Mouse (Mus musculus) stomach, embryonic 16.5 days (tissue): ENCODE results near the gene Mtr. TPM values are rescaled to one million over a fixed set of nuclear protein-coding genes. Genes with fewer than 3 reads are reported as not detected.
"Not testable (repeated sequence)": the region's sequence is repeated elsewhere in the genome, so short reads cannot be mapped to it uniquely, and the experiment has no call there.

ENCODE experiments used
- ATAC-seq: fragments of 200-750 bp; cut with Nextera tagmentation; 2 replicates; pipeline ENCODE4 v1.8.0; 2017; ENCODE audit warnings: moderate number of reproducible peaks, moderate TSS enrichment; ENCODE audit not compliant: insufficient read depth, low FRiP score
- H3K27ac ChIP-seq: fragments of 300-500 bp; sonication (generic); 2 replicates; pipeline ENCODE4 v1.5.1; 2014; ENCODE audit warnings: low read length
- H3K27me3 ChIP-seq: fragments of 300-500 bp; sonication (generic); 2 replicates; pipeline ENCODE4 v1.6.1; 2014; ENCODE audit warnings: low read length, control low read depth, mixed read lengths; ENCODE audit not compliant: control insufficient read depth, insufficient read depth
- H3K36me3 ChIP-seq: fragments of 300-500 bp; sonication (generic); 2 replicates; pipeline ENCODE4 v1.6.1; 2014; ENCODE audit warnings: low read length; ENCODE audit not compliant: control insufficient read depth, insufficient read depth
- H3K4me1 ChIP-seq: fragments of 300-500 bp; sonication (generic); 2 replicates; pipeline ENCODE4 v1.6.1; 2014; ENCODE audit warnings: low read length, control low read depth, mixed read lengths; ENCODE audit not compliant: control insufficient read depth, insufficient read depth
- H3K4me2 ChIP-seq: fragments of 300-500 bp; sonication (generic); 2 replicates; pipeline ENCODE4 v1.6.1; 2014; ENCODE audit warnings: low read depth, low read length, mixed read lengths
- H3K4me3 ChIP-seq: fragments of 300-500 bp; sonication (generic); replicated peaks from 2 replicates; pipeline ENCODE4 v1.5.1; 2014; ENCODE audit warnings: mild to moderate bottlenecking, low read length
- H3K9ac ChIP-seq: fragments of 300-500 bp; sonication (generic); 2 replicates; pipeline ENCODE4 v1.6.1; 2014; ENCODE audit warnings: low read length
- H3K9me3 ChIP-seq: fragments of 300-500 bp; sonication (generic); replicated peaks from 2 replicates; pipeline ENCODE4 v1.6.1; 2016; ENCODE audit warnings: low read length, control low read depth; ENCODE audit not compliant: control insufficient read depth
- WGBS: fragments of 180-500 bp; shearing (Covaris S2); extraction: QIAGEN DNeasy Blood & Tissue Kit; methylation state at CpG from one replicate; pipeline ENCODE4 v1.1.7; 2014; 5-methylcytosine and 5-hydroxymethylcytosine counted together
- polyA plus RNA-seq: library from polyadenylated mRNA; unstranded; fragments of >200 nt; fragmentation: Nextera tagmentation; extraction: Ambion mirVana; gene quantifications from 2 replicates; pipeline ENCODE4 v1.2.1, GENCODE M21; 2015

The Mtr gene
- polyA plus RNA-seq, 1 experiment from 2014 or later, result 10.7 TPM

DNA sequence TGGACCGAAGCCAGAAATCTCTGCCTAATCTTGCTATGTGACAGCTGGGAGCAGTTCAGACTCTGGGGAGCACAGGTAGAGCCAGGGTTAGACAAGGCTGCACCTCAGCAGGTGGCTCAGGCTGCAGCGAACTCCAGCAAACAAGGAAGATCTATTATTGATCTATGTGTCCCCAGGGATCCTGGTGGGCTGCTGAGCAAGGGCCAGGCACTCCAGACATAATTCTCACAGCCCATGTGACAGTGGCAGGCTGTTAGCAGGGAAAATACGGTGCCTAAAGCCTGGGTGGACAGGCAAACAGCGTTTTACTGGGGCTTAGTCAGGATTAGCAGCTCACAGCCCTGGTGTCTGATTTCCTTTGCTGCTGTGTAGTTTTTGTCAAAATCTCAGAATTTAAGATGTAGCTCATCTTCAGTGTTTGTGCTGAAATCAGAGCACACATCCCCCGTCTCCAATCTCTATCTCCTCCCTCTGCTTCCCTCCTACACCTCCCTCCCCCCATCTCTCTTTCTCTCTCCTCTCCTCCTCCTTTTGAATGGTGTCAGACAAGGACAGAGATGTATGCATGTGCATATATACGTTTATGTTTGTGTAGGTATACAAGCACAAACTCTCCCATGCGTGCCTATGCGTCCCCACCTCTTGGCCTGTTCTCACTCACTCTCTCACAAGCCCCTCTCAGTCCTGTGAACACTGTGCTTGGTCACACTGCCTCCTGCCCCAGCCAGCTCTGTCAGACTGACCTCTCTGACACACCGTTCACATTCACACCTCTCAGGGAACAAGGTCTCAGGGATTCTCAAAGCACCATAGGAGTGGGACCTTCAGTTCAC lies 98.4 kb downstream of the Mtr start:
- Histone ChIP-seq H3K4me1 (no peaks in the 10 kb centered on the region), H3K27ac (no peak overlapping the region), H3K27me3 (no peaks in the 10 kb centered on the region), H3K9ac (no peak overlapping the region), H3K4me3 (no peak overlapping the region), H3K9me3 (no peaks in the 10 kb centered on the region), H3K36me3 (no peaks in the 10 kb centered on the region), H3K4me2 (no peak overlapping the region)
- peak; percentile 36 for ATAC-seq
- WGBS, result 37% methylated on average over 9 of the region's 9 CpGs

- H3K27ac ChIP-seq, result no peak overlapping the region
- no peak overlapping the region for H3K9ac ChIP-seq
- H3K4me2 ChIP-seq, result no peak overlapping the region
- H3K4me1 ChIP-seq, result no peaks in the 10 kb centered on the region
- WGBS, result 77% methylated on average over 11 of the region's 11 CpGs
- no peak overlapping the region for H3K4me3 ChIP-seq
- no peak for ATAC-seq
- H3K36me3 ChIP-seq, result no peaks in the 10 kb centered on the region
- no peaks in the 10 kb centered on the region for H3K9me3 ChIP-seq
- no peaks in the 10 kb centered on the region for H3K27me3 ChIP-seq
Observed at GRCm38 (mm10) chr13:12153922-12154321, 104.0 kb downstream of the Mtr start.

DNA sequence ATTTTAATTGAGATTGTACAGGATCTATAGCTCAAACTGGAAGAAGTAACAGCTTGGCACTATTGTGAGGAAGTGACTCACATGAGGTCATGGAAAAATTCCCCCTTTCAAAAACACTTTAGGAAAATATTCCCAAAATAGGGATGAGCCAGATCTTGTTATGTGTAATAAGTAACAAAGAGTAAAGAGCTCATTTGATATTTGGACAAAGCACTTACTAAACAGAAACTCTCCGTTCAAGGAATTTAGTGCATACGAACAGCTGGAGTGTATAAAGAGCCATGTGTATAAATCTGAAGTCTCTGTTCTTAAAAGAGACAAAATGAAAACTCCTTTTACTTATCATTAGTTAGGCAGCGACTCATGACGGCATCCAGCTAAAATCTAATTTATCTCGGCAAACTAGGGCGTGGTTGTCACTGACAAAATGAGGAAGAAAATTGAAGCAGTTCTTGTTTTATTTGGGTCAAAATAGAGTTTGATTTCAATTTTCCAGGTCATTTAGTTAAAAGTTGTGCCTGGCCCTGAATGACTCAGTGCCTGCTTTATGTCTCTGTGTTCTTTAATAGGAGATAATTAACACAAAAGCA lies 110.9 kb downstream of the Mtr start:
- ATAC-seq, result peak; percentile 40; the same call in 1 of the 2 replicates

DNA sequence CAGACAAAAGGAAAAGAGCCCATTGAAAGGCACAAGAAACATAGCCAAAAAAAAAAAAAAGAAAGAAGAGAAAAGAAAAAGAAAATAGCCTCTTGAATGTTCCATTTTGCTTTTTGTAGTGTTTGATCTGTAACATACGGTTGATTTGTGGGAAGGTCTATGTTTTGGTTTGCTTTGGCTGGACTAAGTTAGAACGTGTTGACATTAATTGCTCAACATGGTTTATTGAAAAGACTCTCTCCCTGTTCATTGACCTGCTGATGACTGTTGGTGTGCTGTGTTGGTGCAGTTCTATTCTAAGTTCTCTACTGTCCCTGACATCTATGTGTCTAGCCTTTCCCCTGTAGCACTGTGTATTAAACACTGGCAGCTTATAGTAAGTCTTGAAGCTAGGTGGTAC lies 111.5 kb downstream of the Mtr start:
- Histone ChIP-seq H3K27me3 (no peaks in the 10 kb centered on the region), H3K27ac (no peak overlapping the region), H3K4me3 (no peak overlapping the region), H3K9ac (no peak overlapping the region), H3K9me3 (no peaks in the 10 kb centered on the region), H3K4me1 (no peaks in the 10 kb centered on the region), H3K4me2 (no peak overlapping the region), H3K36me3 (no peaks in the 10 kb centered on the region)
- ATAC-seq, result no peak
- WGBS, result 46% methylated on average over 2 of the region's 2 CpGs

More for the DNA sequence above, 110.9 kb downstream of the Mtr start:
- Histone ChIP-seq H3K36me3 (no peaks in the 10 kb centered on the region), H3K27ac (no peak overlapping the region), H3K4me3 (no peak overlapping the region), H3K27me3 (no peaks in the 10 kb centered on the region), H3K4me1 (no peaks in the 10 kb centered on the region), H3K9ac (no peak overlapping the region), H3K4me2 (no peak overlapping the region), H3K9me3 (no peaks in the 10 kb centered on the region)
- WGBS, result 27% methylated on average over 6 of the region's 6 CpGs

GRCm38 (mm10) chr13:12143347-12143746 lies 114.6 kb downstream of the Mtr start:
- Histone ChIP-seq H3K4me2 (no peak overlapping the region), H3K4me1 (no peaks in the 10 kb centered on the region), H3K9ac (no peak overlapping the region), H3K27ac (no peak overlapping the region), H3K4me3 (no peak overlapping the region), H3K9me3 (no peaks in the 10 kb centered on the region), H3K36me3 (no peaks in the 10 kb centered on the region), H3K27me3 (no peaks in the 10 kb centered on the region)
- ATAC-seq, result no peak
- 86% methylated on average over 5 of the region's 5 CpGs for WGBS

DNA sequence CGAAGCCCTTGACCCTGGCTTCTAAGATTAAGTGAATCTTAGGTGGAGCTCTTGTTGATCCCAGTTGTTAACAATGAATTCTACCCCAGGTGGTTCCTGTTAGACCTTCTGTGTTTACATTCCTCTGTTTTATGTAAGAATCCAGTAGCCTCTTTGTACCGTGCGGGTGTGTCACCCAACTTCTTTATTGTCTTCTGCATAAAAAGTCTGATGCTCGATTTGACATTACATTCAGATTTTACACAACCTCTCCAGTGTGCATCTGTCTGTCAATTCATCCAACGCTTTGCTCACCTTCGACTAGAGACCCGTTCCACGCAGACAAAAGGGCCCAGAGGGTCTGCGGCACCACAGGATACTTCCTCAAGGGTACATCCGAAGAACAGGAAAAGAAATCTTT lies 121.5 kb downstream of the Mtr start:
- not testable (repeated sequence) for H3K4me3 ChIP-seq, H3K9ac ChIP-seq, H3K27me3 ChIP-seq, ATAC-seq, H3K4me1 ChIP-seq, H3K36me3 ChIP-seq, H3K9me3 ChIP-seq, H3K4me2 ChIP-seq, H3K27ac ChIP-seq
- 77% methylated on average over 10 of the region's 10 CpGs for WGBS

GRCm38 (mm10) chr13:12133549-12133948 lies 124.4 kb downstream of the Mtr start:
- Histone ChIP-seq H3K4me3 (no peak overlapping the region), H3K36me3 (no peaks in the 10 kb centered on the region), H3K27ac (no peak overlapping the region), H3K27me3 (no peaks in the 10 kb centered on the region), H3K9me3 (no peaks in the 10 kb centered on the region), H3K4me1 (no peaks in the 10 kb centered on the region), H3K4me2 (no peak overlapping the region), H3K9ac (no peak overlapping the region)
- ATAC-seq, result no peak
- WGBS, result 39% methylated on average over 7 of the region's 7 CpGs

Other genes starting within 250 kb of the Mtr start
- 0.67 and 0.87 TPM in 2 replicates for gene Ryr2, start 151.2 kb downstream of the Mtr start, polyA plus RNA-seq
- gene Actn2, start 82.6 kb upstream of the Mtr start, polyA plus RNA-seq, result 4.0 and 129 TPM in 2 replicates
- gene Heatr1, start 136.9 kb upstream of the Mtr start, polyA plus RNA-seq, result 17.5 and 19.2 TPM in 2 replicates
- 35.8 and 36.3 TPM in 2 replicates for gene Lgals8, start 206.8 kb upstream of the Mtr start, polyA plus RNA-seq